Comparison of ENCODE assay signal across 25 mouse cellular contexts in the genomic region with DNA sequence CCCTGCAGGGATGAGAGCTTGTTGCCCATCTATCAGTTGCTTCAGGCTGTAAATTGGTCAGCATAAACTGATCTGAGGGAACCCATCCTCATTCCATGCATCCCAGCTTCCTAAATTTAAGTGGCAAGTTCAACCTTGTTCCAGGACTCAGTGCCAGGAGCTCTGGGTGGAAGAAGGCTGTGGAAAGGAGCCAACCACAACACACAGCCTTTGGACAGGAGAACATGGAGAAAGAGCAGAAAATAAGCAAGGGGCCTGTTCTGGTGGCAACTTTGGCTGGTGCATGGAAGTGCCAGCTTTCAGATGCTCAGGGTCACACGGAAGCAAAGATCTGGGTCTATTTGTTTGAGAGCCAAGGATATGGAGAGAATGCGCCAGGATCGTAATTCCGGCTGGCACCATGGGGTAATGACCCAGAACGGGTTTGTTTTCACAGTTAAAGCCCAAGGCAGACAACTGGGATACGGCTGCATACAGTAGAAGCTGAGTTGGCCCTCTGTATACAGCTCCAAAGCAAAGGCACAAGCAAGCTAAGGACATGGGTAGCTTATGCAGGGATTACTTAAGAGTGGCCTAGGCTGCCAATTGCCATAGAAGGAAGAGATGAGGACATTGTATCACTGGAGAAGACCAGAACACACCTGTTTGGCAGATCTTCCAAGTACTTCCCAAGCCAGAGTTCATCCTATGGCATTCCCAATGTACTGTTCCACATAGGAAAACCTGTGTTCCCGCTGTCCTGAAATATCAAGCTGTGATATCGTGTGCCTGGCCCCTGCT.
DNase-seq lines count a peak whose midpoint lies in the region; ATAC-seq and TF ChIP-seq lines count a peak whose summit lies in the region.
"Had no signal": no experiment of that assay in that cellular context is flagged by ENCODE, and none has a peak within 500 bp of the region (broad histone marks: within the 10 kb centered on the region; RNA-seq: fewer than 3 reads in every experiment).

No protein-coding gene starts in this region.

- H3K4me2 ChIP-seq in hindbrain, postnatal 0 days (ENCODE audit: low read depth, low read length): no peak overlapping the region
- no peak overlapping the region for H3K4me2 ChIP-seq in hindbrain, embryonic 12.5 days (replicated peaks)
- H3K4me2 ChIP-seq in liver, postnatal 0 days (ENCODE audit: low read depth, low read length): no peak overlapping the region
- no peak overlapping the region for H3K4me2 ChIP-seq in limb, embryonic 15.5 days
- H3K4me2 ChIP-seq: forebrain, embryonic 13.5 days; hindbrain, embryonic 14.5 days; intestine, embryonic 15.5 days; liver, embryonic 13.5 days; lung, embryonic 15.5 days; neural tube, embryonic 12.5 days had no signal

- H3K36me3 ChIP-seq in hindbrain, postnatal 0 days (ENCODE audit: insufficient read depth, low read length): no peaks in the 10 kb centered on the region
- no peaks in the 10 kb centered on the region for H3K36me3 ChIP-seq in hindbrain, embryonic 12.5 days
- no peaks in the 10 kb centered on the region for H3K36me3 ChIP-seq in liver, adult 2 months (ENCODE audit: control insufficient read depth, insufficient read depth, low read length)
- no peaks in the 10 kb centered on the region for H3K36me3 ChIP-seq in liver, postnatal 0 days (replicated peaks; ENCODE audit: insufficient read depth, low read length)
- H3K36me3 ChIP-seq in limb, embryonic 15.5 days: no peaks in the 10 kb centered on the region
- H3K36me3 ChIP-seq: intestine, embryonic 15.5 days; liver, embryonic 13.5 days; lung, embryonic 15.5 days; neural tube, embryonic 12.5 days had no signal

- H3K9me3 ChIP-seq in hindbrain, postnatal 0 days (ENCODE audit: low read length): no peaks in the 10 kb centered on the region
- H3K9me3 ChIP-seq in hindbrain, embryonic 12.5 days (replicated peaks): no peaks in the 10 kb centered on the region
- H3K9me3 ChIP-seq in liver, postnatal 0 days (ENCODE audit: low read length): no peaks in the 10 kb centered on the region
- H3K9me3 ChIP-seq in limb, embryonic 15.5 days: no peaks in the 10 kb centered on the region
- H3K9me3 ChIP-seq: forebrain, embryonic 13.5 days; intestine, embryonic 15.5 days; liver, embryonic 13.5 days; lung, embryonic 15.5 days; neural tube, embryonic 12.5 days had no signal

- WGBS in hindbrain, postnatal 0 days: 55% methylated on average over 8 of the region's 8 CpGs
- 89% methylated on average over 8 of the region's 8 CpGs for WGBS in hindbrain, embryonic 12.5 days
- 83% methylated on average over 8 of the region's 8 CpGs for WGBS in liver, adult 2 months
- WGBS in liver, postnatal 0 days (ENCODE audit: insufficient replicate concordance): 75% methylated on average over 8 of the region's 8 CpGs
- 60% methylated on average over 8 of the region's 8 CpGs for WGBS in limb, embryonic 15.5 days

- TF ChIP-seq EP300 in liver, postnatal 0 days (IDR thresholded peaks at IDR 0.05; ENCODE audit: low read depth): no peak

- H3K4me1 ChIP-seq in hindbrain, postnatal 0 days (ENCODE audit: insufficient read depth, low read length): no peaks in the 10 kb centered on the region
- no peaks in the 10 kb centered on the region for H3K4me1 ChIP-seq in hindbrain, embryonic 12.5 days
- no peaks in the 10 kb centered on the region for H3K4me1 ChIP-seq in liver, adult 2 months (ENCODE audit: control insufficient read depth, insufficient read depth, low read length)
- H3K4me1 ChIP-seq in liver, postnatal 0 days (ENCODE audit: insufficient read depth): no peaks in the 10 kb centered on the region
- H3K4me1 ChIP-seq in limb, embryonic 15.5 days: peaks cover 9% of the 10 kb centered on the region
- H3K4me1 ChIP-seq: forebrain, embryonic 13.5 days; intestine, embryonic 15.5 days; liver, embryonic 13.5 days; lung, embryonic 15.5 days; neural tube, embryonic 12.5 days had no signal

- H3K27me3 ChIP-seq in hindbrain, postnatal 0 days (ENCODE audit: insufficient read depth, low read length): no peaks in the 10 kb centered on the region
- H3K27me3 ChIP-seq in hindbrain, embryonic 12.5 days: no peaks in the 10 kb centered on the region
- no peaks in the 10 kb centered on the region for H3K27me3 ChIP-seq in liver, adult 2 months (ENCODE audit: control insufficient read depth, insufficient read depth, low read length)
- no peaks in the 10 kb centered on the region for H3K27me3 ChIP-seq in liver, postnatal 0 days (ENCODE audit: insufficient read depth, low read length)
- H3K27me3 ChIP-seq in limb, embryonic 15.5 days: no peaks in the 10 kb centered on the region
- H3K27me3 ChIP-seq: intestine, embryonic 15.5 days; liver, embryonic 13.5 days; lung, embryonic 15.5 days; neural tube, embryonic 12.5 days; Patski had no signal

- TF ChIP-seq CTCF in hindbrain, postnatal 0 days (IDR thresholded peaks at IDR 0.05; ENCODE audit: low read depth): no peak
- no peak for TF ChIP-seq CTCF in liver, adult 2 months (IDR thresholded peaks at IDR 0.05; ENCODE audit: low read depth, low read length)
- no peak for TF ChIP-seq CTCF in liver, postnatal 0 days (IDR thresholded peaks at IDR 0.05; ENCODE audit: low read depth)

- no peak overlapping the region for H3K9ac ChIP-seq in hindbrain, postnatal 0 days (replicated peaks; ENCODE audit: low read length)
- H3K9ac ChIP-seq in hindbrain, embryonic 12.5 days: no peak overlapping the region
- no peak overlapping the region for H3K9ac ChIP-seq in liver, adult 2 months (ENCODE audit: low read depth, low read length)
- no peak overlapping the region for H3K9ac ChIP-seq in liver, postnatal 0 days (replicated peaks)
- no peak overlapping the region for H3K9ac ChIP-seq in limb, embryonic 15.5 days
- H3K9ac ChIP-seq: forebrain, embryonic 13.5 days; hindbrain, embryonic 14.5 days; intestine, embryonic 15.5 days; liver, embryonic 13.5 days; lung, embryonic 15.5 days; neural tube, embryonic 12.5 days had no signal

- H3K27ac ChIP-seq in hindbrain, postnatal 0 days: no peak overlapping the region
- H3K27ac ChIP-seq in hindbrain, embryonic 12.5 days: no peak overlapping the region
- H3K27ac ChIP-seq in liver, adult 2 months (replicated peaks; ENCODE audit: insufficient read depth, low read depth, low read length): no peak overlapping the region
- H3K27ac ChIP-seq in liver, postnatal 0 days (ENCODE audit: low read depth): no peak overlapping the region
- 0 out of 2 replicates have a peak overlapping the region, but pooled peaks have one; percentile 33 for H3K27ac ChIP-seq in limb, embryonic 15.5 days
- H3K27ac ChIP-seq: forebrain, embryonic 13.5 days; hindbrain, embryonic 14.5 days; intestine, embryonic 15.5 days; layer of hippocampus, adult 2 months; liver, embryonic 13.5 days; lung, embryonic 15.5 days; neural tube, embryonic 12.5 days had no signal

- ATAC-seq in hindbrain, postnatal 0 days: no peak
- no peak for ATAC-seq in hindbrain, embryonic 12.5 days (ENCODE audit: low FRiP score)
- ATAC-seq in liver, postnatal 0 days: no peak
- ATAC-seq in limb, embryonic 15.5 days (ENCODE audit: insufficient number of reproducible peaks, low FRiP score, low TSS enrichment, low read depth): no peak
- ATAC-seq: forebrain, embryonic 13.5 days; intestine, embryonic 15.5 days; Patski had no signal

- no peaks in the 10 kb centered on the region for H3K79me2 ChIP-seq in liver, adult 2 months (ENCODE audit: control insufficient read depth, insufficient read depth, low read length)

- DNase-seq in cerebellum, postnatal 10 days: peak; percentile 42 to 55
- no peak for DNase-seq in cerebellum, adult 9-11 months
- peak; percentile 30 for DNase-seq in hindbrain, postnatal 0 days (ENCODE audit: low spot score)
- peak; percentile 10 for DNase-seq in liver, adult 2 months (ENCODE audit: extremely low read depth, low read depth, low spot score)
- DNase-seq in liver, postnatal 0 days: no peak
- no peak for DNase-seq in ovary, postnatal 10 days (ENCODE audit: low spot score)
- DNase-seq: adrenal gland, adult 8-10 months; embryo, embryonic 11 days; gastrocnemius, postnatal 25 days; heart, postnatal 10 days; layer of hippocampus, postnatal 36 days; liver, embryonic 13.5 days; lung, postnatal 4 days; right cerebral cortex, postnatal 14 days; spleen, adult 18-20 months; thymus, postnatal 25 days had no signal

- no peak overlapping the region for H3K4me3 ChIP-seq in hindbrain, postnatal 0 days (ENCODE audit: low read length)
- no peak overlapping the region for H3K4me3 ChIP-seq in hindbrain, embryonic 12.5 days
- H3K4me3 ChIP-seq in liver, adult 2 months (ENCODE audit: insufficient read depth, low read depth, low read length): no peak overlapping the region
- H3K4me3 ChIP-seq in liver, postnatal 0 days (ENCODE audit: low read depth, low read length): no peak overlapping the region
- H3K4me3 ChIP-seq in limb, embryonic 15.5 days: no peak overlapping the region
- H3K4me3 ChIP-seq: forebrain, embryonic 13.5 days; intestine, embryonic 15.5 days; layer of hippocampus, adult 2 months; liver, embryonic 13.5 days; lung, embryonic 15.5 days; neural tube, embryonic 12.5 days had no signal

- TF ChIP-seq POLR2A in liver, adult 2 months (IDR thresholded peaks at IDR 0.05; ENCODE audit: extremely low read depth, insufficient read depth, low read length): no peak

Comparison
In these comparisons a context has a peak if more than half of its experiments do, and no peak if none do; other contexts are left out.
1. DNase-seq: peak in cerebellum, postnatal 10 days (2 of 2), hindbrain, postnatal 0 days (single experiment) and liver, adult 2 months (single experiment); none in cerebellum, adult 9-11 months (single experiment), liver, postnatal 0 days (single experiment) and ovary, postnatal 10 days (single experiment).